Mouse (Mus musculus): Measurements from ENCODE around the gene Cth. TPM values are rescaled to one million over a fixed set of nuclear protein-coding genes. Genes with fewer than 3 reads are reported as not detected.

The Cth gene
- total RNA-seq, 2 experiments from 2014 or later: 14.9 to 27.8 TPM

DNA sequence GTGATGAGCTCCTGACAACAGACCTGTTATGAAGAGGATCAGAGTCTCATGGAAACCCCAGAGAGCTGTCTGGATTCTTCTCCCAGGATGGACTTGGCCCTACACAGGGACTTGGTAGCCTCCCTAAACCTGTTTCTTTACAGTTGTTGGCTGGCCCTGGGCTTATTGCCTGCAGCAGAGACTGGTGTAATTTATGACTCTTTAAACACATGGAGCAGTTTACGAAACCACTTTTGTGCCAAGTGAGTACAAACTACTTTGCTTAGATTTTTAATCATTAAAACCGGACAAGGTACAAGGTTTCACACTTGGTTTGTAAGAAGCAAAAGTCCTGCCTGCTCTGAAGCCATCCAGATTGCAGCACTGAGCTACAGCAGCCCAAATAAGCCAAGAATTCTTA, 12.7 kb downstream of the Cth start:
- DNase-seq: no peak

DNA sequence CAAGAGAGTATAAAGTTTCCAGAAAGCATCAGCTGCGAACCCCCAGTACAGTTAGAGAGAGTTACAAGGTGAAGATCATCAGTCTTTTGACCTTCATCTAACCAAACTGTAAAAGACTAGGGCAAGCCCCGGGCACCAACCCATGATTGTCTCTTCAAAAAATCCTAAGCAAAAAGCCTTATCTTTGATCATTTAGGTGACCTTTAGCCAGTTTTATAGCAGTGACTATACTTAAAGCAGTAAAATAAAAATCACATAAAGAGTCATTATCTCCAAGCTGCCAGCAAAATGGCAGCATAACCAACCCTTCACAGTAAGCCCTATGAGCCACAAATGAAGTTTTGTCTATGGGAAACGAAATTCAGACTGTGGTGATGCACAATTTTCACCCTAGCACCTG, 14.6 kb downstream of the Cth start:
- no peak for DNase-seq

DNA sequence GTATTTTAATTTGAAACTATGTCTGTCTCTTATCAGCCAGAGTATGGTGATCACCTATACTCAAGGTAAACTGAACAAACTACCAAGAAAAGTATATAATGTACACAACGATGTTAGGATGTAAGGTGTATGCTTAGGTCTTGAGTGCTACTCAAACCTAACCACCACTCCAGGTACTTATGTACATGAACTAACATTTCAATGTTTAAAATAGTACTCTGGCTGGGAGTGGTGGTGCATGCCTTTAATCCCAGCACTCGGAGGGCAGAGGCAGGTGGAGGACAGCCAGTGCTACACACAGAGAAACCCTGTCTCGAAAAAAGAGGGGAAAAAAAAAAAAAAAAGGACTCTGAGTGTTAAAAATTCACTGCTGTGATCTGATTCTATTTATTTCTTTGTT, 16.7 kb downstream of the Cth start:
- DNase-seq: no peak

DNA sequence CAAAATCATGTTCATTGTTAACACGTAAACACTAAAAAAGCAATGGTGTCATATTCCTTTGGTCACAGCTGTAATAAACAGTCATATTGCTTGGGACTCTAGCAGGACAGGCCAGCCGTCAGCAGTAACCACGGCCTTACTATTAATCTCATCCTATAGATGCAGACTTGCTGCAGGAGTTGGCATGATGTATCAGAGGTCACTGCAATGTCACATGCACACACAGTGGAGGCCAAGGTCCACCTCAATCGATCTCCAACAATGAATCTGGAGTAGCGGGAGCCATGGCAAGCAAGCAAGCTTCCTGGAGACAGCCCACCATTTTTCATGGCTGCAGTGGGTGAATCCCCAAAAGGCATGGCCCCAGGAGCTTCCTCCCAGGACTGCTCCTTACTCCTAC, 23.2 kb downstream of the Cth start:
- no peak for DNase-seq

DNA sequence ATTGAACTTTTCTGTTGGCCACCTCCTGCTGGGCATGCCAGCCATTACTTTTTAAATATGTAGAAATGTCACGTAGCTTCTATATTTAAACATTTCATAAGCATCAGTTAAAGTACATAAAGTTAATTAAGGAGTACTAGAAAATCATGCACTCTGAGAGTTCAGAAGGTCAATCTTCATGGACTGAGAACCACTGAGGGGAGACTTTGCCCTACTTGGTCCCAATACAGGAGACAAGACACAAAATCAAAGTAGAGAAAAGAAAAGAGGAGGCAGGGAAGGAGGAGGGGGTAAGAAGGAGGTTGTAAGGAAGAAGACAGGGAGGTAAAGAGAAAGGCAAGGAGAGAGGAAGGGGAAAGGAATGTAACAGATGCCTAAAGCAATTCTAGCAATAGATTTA, 24.9 kb downstream of the Cth start:
- DNase-seq: no peak

DNA sequence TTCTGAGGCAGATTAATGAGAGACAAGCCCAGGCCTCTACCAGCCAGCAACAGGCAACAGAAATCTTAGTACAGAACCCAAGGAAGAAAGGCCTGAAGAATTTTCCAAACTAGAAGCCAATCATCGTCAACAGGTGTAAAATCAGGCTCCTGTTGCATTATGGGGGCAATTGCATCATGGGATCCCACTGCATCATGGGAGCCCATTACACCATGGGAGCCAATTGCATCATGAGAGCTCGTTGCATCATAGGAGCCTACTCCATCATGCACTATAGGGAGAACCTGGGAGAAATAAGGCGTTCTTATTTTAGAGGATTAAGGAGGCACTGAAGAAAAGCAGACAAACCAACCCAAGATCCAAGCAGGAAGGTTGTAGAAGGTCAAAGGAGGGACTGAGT, 27.2 kb downstream of the Cth start:
- DNase-seq: no peak

DNA sequence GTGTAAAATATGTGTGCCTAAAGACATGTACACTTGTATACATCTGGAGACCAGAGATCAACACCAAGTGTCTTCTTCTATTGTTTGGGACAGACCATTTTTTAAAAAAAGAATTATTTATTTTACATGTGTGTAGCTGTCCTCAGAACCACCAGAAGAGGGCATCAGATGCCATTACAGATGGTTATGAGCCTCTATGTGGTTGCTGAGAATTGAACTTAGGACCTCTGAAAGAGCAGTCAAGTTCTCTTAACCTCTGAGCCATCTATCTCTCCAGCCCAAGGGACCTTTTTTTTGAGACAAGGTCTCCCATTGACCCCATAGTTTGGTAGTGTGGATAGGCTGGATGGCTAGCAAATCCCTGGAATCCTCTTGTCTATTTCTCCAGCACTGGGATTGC, 33.1 kb downstream of the Cth start:
- no peak for DNase-seq

DNA sequence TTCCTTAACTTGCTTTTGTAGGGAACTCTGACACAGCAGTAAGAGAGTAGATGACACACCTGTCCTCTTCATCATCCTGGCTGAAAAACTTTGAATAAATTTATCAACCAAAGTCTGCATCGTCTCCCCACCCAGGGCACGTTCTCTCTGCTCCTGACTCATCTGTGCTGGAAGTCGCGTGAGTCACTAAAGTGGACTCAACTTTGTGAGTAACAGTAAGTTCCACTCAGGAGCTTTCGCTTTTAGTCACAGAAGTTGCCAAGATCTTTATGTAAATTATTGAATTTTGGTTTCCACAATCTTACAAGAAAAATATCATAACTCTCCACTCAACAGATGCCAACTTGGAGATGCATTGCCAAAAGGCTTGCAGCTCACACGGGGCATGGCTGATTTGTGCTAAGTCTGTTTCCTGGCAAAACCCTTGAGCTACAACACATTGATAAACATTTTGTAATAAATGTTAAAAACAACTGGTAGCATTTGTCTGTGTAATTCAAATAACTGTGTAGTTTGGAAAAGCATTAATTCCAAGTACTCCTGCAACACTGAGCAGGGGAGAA, 40.7 kb downstream of the Cth start:
- no peak for DNase-seq

DNA sequence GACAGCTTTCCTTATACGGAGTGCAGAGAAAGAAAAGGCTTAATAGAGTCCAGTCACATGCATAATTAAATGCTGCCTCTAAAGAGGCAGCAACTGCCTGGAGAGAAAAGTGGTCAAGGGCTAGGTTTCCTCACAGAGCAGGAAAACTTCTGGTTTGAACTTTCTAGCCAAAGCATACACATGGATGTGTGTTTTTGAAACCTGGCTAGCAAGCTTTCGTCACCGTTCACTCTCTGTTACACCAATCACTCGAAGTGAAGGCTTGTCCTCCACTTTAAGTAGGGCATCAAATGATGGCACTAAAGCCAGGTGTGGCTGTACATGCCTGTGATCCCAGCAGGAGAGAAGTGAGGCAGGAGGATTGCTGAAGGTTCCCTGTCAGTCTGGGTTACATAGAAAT, 41.8 kb downstream of the Cth start:
- DNase-seq: no peak

DNA sequence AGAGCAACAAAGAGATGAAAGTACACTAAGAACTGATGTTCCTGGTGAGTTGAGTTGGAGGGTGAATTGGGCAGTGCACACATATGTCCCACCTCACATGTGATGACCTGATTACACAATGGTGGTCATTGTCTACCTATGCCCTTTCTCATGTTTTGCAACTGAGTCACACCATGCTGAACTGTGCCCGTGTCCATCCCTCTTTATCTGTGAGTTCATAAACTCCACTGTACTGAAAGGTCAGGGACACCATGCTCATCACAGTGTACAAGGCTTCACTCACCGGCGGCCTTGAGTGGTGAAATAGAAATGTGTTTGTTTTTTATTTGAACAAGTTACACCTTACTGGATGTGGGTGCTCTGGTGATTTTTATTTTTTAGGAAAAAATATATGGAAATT, 42.9 kb downstream of the Cth start:
- peak; percentile 31 for DNase-seq

DNA sequence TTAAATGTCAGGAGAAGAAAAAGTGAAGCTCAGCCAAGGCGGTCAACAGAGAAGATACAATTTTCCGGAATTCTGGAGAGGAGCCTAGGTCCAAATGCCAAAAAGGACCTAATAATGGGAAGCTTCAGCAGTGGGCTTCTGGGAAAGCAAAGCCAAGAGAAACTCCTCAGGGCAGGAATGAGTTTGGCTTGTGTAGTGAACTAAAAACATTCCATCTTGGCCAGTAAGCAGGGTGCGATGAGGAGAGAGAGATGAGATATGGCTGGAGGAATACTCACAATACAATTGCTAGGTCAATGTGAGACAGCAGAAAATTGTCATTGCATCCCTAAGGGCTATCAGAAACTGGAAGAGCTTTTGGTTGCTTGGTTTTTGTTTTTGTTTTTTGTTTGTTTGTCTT, 43.9 kb downstream of the Cth start:
- DNase-seq: no peak

DNA sequence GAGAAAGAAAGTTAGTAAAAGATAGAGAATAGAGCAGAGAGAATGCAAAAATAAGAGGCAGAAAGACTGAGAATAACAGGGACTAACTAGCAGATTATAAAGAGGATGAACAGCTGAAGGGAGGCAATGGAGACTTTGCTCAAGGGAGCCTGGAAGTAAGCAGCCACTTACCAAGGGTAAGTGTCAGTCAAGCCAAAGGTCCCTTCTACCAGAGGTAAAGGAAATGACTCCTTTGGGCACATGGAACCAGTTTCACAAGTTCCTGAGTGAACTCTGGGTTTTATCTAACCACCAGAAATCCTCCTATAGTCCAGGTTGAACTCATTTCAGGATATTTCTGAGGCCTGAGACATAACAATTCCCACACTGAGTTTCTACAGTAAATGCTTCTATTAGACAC, 47.0 kb downstream of the Cth start:
- DNase-seq: no peak

DNA sequence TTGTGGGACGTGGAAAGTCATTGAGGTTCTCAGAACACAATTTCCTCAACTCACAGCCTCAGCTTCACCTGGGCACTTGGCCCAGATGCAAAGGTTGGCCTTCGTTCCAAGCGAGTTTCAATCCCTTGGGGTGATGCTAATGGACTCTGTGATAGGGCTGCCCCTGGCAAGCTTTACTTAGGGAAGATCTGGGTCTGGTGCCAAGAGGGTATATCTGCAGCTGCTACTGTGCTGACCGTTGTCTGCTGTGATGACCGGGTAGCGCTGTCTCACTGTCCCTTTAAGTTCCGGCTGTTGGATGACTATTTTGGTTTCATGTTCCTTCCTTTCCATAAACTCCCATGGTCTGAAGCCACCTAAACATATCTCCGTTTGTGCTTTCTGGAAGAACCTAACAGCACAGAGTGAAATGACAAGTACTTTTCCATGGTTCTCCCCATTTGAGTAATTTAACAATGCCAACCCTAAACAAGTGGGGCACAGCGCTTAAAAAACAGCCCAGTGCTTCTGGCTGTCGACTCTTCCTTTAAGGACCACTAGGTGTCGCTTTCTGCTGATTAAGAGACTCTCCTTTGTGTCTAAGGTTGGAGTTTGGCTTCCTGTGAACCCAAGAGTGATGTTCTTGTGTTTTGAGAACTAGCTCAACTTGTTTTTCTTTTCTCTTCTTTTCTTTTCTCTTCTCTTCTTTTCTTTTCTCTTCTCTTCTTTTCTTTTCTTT, 48.3 kb downstream of the Cth start:
- DNase-seq: peak; percentile 70

DNA sequence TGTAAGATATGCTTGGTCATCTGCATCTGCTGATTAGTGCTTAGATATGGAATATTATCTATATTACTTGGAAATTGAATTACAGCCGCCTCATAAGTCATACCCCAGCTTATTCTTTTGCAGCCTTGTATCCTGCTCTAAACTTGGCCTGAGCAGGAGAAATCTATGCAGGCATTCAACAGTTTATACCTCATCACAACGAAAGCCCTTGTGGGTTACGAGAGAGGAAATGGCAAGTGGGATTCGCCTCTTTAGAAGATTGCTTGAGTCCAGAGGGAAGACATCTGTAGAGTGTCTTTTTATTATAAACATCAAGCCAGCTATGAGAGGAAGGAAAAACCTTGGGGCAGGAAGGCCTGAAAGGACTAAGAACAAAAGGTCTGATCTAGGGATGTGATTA, 52.0 kb downstream of the Cth start:
- no peak for DNase-seq

DNA sequence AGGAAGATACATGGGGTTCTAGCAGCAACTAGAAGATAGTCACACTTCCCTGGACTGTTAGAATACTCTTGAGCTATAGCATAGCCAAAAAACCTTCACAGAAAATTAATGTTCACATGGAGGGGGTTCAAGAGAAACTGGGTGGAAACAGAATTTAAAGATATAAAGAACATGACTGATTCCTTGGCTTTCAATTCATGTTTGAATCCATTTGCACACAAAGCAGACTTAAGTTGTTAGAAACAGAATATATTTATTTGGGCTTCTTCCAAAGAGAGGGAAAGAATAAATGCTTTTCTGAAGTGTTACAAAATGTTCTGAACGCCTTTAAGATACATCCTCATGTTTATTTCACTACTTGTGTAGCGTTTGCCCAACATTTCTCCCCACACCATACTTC, 57.0 kb downstream of the Cth start:
- DNase-seq: no peak

DNA sequence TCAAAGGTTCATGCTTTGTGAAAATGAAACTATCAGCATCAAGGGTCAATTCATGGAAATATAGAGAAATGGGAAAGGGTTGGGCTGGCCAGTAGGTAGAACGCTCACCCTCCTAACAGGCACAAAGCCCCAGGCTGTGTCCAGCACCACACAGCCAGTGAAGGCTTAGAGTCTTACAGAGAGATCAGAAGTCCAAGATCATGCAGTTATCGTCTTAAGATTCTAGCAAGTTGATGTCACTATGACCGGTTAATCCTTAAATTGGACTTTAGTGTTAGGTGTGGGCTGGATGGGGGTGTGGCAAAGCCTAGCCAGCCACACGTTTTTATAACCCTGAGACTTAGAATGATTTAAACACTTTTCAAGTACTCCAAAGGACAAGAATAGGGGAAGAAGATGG, 58.6 kb downstream of the Cth start:
- DNase-seq: no peak

DNA sequence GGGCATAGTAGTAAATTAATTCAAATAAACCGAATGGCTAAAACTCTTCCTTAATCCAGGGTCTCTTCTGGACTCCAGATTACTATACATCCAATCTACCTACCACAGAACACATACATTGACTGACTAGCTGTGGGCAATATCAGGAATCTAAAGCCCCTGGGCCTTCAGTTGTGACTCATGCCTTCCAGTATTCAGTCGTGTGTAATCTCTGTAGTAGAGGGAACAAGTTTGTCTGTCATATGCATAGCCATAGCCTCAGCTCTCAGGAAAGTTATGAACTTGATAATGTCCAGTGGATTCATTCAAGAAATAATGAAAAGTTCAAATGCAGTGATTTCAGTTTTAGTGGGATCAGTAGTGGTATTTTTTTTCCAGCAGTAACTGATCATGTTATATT, 59.0 kb downstream of the Cth start:
- no peak for DNase-seq

DNA sequence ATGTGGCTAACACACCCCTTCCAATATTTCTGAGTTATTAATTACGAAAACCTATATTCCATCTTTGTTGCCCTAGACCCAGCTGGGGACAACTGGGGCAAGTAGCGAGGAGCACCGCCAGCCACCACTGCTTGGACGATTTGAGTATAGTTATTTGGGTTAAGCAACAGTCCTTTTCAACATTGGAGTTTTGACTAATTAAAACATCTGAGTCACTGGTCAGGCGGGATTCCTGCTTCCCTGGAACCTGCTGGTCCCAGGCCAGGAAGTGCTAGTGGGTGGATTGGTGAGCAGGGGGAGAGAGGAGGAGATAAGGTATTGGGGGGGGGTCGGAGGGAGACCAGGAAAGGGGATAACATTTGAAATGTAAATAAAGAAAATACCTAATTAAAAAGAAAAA, 59.4 kb downstream of the Cth start:
- no peak for DNase-seq

DNA sequence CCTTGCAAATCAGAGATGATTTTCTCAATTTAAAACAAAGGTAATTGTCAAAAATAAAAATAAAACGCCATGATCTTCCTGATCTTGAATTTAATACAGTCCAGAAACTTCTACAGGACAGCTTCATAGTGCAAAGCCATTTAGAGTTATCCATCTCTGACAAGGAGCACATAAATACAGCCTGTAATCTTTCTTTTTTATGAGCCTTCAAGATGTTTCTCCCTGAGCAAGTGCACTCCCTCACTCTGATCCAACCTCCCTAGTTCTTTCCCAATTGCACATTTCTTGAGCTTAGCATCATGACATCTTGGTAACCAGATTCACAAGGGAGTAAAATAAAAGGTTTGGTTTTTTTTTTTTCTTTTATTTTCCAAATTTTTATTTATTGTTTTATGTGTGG, 72.1 kb downstream of the Cth start:
- no peak for DNase-seq

DNA sequence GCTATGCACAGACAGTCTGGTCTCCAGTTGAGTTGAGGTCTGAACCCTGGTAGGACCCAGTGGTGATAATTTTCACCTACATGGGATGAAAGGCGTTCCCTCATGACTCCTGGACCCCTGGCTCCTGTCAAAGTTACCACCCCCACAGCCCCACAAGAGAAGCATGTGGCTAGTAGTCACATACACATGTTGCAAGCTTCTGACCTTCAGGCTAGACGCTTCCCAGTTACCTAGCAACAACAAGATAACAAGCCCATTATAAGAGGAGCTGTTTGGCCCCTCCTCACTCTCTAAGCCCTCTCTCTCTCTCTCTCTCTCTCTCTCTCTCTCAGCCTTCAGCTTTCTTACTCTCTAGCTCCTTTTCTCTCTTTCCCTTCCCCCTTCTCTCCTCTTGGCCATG, 76.4 kb downstream of the Cth start:
- DNase-seq: peak; percentile 15

DNA sequence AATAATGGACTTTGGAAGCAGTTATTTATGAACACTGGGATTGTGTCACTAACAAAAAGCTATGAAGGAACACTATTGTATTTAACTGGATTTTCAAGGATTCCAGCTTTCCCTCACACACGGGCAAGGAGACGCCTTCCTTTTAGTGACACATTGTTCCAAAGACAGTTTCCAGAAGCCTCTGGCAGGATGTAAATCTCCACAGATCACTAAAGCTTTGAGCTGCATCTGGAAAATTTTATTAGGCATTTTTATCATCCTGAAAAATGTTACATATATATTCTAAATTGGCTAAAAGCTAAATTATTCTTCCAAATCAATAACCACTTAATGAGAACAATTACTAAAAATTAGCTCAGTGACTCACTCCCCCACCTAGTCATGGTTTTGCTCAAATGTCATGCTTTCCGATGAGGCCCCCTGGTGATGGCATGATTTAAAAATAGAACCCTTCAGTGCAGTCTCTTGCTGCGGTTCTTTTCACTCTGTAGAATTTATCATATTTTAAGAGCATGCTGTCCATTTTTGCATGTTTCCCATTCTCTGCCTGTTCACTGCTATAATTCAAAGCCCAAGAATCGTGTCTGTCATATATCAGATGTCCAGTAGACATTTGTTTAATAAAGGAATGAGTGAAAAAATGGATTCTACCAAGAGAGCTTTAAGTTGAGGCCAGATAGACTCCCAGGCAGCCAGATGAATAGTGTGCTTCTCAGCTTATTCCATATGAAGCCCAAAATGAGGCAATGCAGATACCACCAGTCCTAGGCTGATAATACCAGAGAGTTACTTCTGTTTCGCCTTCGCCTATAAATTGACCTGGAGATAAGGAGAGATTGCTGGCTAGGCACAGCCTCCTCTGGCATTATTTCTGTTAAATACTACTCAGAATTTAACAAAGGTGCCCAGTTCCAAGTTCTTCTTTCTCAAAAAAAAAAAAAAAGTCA, 77.3 kb downstream of the Cth start:
- no peak for DNase-seq
